Mouse (Mus musculus) limb, embryonic 13.5 days (tissue): ENCODE measurements around the gene Rsl24d1. TPM values are rescaled to one million over a fixed set of nuclear protein-coding genes. Genes with fewer than 3 reads are reported as not detected.
"Not testable (repeated sequence)": the region's sequence is repeated elsewhere in the genome, so short reads cannot be mapped to it uniquely, and the experiment has no call there.

Experiments used
- ATAC-seq: fragments of 200-750 bp; cut with Nextera tagmentation; 2 replicates; pipeline ENCODE4 v1.8.0; 2017; ENCODE audit warnings: low read depth, moderate number of reproducible peaks, moderate TSS enrichment; ENCODE audit not compliant: low FRiP score
- H3K27ac ChIP-seq: fragments of 300-500 bp; sonication (generic); 2 replicates; pipeline ENCODE4 v1.5.1; 2015; ENCODE audit warnings: inconsistent platforms, mild to moderate bottlenecking, moderate library complexity
- H3K27me3 ChIP-seq: fragments of 300-500 bp; sonication (generic); 2 replicates; pipeline ENCODE4 v1.6.1; 2015; ENCODE audit warnings: mild to moderate bottlenecking, inconsistent platforms
- H3K36me3 ChIP-seq: fragments of 300-500 bp; sonication (generic); 2 replicates; pipeline ENCODE4 v1.6.1; 2015; ENCODE audit warnings: inconsistent platforms, mild to moderate bottlenecking, moderate library complexity
- H3K4me1 ChIP-seq: fragments of 300-500 bp; sonication (generic); 2 replicates; pipeline ENCODE4 v1.6.1; 2015; ENCODE audit warnings: inconsistent platforms
- H3K4me2 ChIP-seq: fragments of 300-500 bp; sonication (generic); replicated peaks from 2 replicates; pipeline ENCODE4 v1.6.1; 2015; ENCODE audit warnings: inconsistent platforms, mild to moderate bottlenecking, moderate library complexity
- H3K4me3 ChIP-seq: fragments of 300-500 bp; sonication (generic); 2 replicates; pipeline ENCODE4 v1.5.1; 2015; ENCODE audit warnings: moderate library complexity, mild to moderate bottlenecking, inconsistent platforms
- H3K9ac ChIP-seq: fragments of 300-500 bp; sonication (generic); 2 replicates; pipeline ENCODE4 v1.6.1; 2015; ENCODE audit warnings: mild to moderate bottlenecking, inconsistent platforms
- H3K9me3 ChIP-seq: fragments of 300-500 bp; sonication (generic); 2 replicates; pipeline ENCODE4 v1.6.1; 2016; ENCODE audit warnings: inconsistent platforms
- WGBS: fragments of 180-500 bp; shearing (Covaris S2); methylation state at CpG from one replicate; pipeline ENCODE4 v1.1.7; 2015; 5-methylcytosine and 5-hydroxymethylcytosine counted together
- polyA plus RNA-seq: library from polyadenylated mRNA; unstranded; fragments of >200 nt; fragmentation: Nextera tagmentation; extraction: Ambion mirVana; gene quantifications from 2 replicates; pipeline ENCODE4 v1.2.1, GENCODE M21; 2015

The Rsl24d1 gene
- polyA plus RNA-seq: 138 TPM in 2 replicates

DNA sequence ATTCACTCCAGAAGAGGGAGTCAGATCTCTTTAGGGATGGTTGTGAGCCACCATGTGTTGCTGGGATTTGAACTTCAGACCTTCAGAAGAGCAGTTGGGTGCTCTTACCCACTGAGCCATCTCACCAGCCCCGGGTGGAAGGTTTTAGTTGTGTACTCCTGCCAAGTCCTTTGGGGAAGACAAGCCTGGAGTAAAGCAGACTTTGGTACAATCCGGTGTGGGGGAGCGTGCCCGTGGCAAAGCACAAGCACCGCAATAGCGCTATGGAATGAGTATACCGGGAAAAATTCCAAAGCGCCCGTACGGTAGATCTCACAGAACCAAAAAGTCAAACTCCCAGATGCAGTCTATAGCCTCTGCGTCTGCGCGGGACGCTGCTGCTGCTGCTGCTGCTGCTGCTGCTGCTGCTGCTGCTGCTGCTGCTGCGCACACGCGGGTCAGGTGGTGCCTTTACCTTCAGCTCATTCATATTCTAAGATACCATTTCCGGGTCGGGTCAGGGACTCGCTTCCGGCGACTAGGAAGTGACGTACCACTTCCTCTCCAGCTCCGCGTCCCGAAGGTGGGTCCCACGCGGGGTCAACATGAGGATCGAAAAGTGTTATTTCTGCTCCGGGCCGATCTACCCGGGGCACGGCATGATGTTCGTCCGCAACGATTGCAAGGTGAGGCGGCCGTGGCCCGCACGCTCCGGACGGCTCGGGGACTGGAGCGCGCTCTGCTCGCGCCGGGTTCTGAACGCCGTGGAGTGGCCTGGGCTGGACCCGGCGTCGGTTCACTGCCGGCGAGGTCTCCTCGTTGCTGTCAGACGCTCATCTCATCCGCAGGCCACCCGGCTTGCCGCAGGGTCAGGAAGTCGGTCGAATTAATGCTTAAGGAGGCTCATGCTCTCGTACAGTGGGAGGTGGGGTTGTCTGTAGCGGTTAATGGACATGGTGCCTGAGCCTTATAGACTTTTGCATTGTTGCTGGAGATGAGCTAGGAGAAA, at the start of gene Rsl24d1:
Gene Rsl24d1, plus strand, starts transcription at position 508 of the 988 bp plus-strand sequence.
- under 1% methylated on average over 64 of the region's 64 CpGs for WGBS
- Histone ChIP-seq H3K9me3 (no peaks in the 10 kb centered on the region), H3K4me1 (peaks cover 7% of the 10 kb centered on the region), H3K9ac (peak within 1 kb of the TSS; percentile 83), H3K4me2 (peak within 1 kb of the TSS; percentile 84), H3K27ac (peak within 1 kb of the TSS; percentile 78), H3K36me3 (peaks cover 26% of the 10 kb centered on the region), H3K27me3 (0 out of 2 replicates have a peak, but pooled peaks cover 3% of the 10 kb centered on the region), H3K4me3 (peak within 1 kb of the TSS; percentile 97)
- ATAC-seq: peak; percentile 98

DNA sequence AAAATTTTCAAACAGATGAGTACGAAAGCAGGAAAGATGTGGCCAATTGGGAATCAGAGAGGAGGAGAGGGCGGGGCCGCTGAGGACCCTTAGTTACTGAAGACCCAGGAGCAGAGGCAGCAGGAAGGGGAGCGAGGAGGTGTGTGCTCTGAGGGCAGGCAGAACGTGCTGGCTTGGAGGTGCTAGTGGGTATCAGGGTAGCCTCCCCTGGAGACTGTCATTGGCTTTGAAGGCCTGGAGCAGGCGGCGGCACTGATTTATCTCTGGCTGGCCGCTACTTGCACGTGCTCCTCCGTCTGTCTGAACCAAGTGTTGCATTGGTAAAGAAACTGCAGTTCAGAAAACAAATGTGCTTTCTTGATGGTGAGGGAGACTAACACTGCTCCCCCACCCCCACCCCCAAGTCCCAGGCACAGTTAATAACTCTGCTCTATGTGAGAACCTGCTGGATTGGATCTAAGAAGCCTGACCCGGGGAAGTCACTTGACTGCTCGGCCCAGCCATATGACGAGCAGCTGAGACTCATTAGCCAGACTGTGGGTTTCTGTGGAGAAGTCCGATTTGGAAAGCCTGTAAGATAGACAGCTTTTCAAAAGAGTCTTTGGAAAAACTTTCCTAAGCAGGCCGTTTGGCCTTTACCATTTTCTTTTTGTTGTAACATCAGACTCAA, 49.5 kb upstream of the Rsl24d1 start:
- Histone ChIP-seq H3K27ac (peak overlapping the region; percentile 39; the same call in 1 of the 2 replicates), H3K4me3 (peak overlapping the region; percentile 25), H3K4me1 (peaks cover 21% of the 10 kb centered on the region), H3K9ac (peak overlapping the region; percentile 59), H3K36me3 (no peaks in the 10 kb centered on the region), H3K4me2 (peak overlapping the region; percentile 64), H3K27me3 (no peaks in the 10 kb centered on the region), H3K9me3 (no peaks in the 10 kb centered on the region)
- 0 out of 2 replicates have a peak, but pooled peaks have one; percentile 53 for ATAC-seq
- WGBS: 6% methylated on average over 15 of the region's 15 CpGs

DNA sequence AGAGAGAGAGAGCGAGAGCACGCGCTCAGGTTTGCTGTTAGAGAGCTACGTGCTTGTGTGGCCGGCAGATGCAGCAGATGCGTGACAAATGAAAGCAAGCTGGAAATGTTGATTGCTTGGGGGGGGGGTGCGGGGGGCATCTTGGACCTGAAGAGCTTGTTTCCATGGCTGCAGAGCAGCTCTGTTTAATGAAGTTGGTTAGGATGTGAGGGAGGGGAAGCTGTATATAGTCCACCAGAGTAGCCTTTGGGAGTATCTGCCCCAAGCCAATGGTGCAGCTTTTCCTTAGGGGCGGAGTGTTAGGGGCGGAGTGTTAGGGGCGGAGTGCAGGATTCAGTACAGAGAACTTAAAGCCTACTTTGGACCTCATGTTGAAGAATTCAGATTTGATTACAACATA, 46.1 kb upstream of the Rsl24d1 start:
- no peaks in the 10 kb centered on the region for H3K36me3 ChIP-seq
- no peak overlapping the region for H3K27ac ChIP-seq
- no peaks in the 10 kb centered on the region for H3K9me3 ChIP-seq
- H3K4me3 ChIP-seq: peak overlapping the region; percentile 7; the same call in 1 of the 2 replicates
- H3K27me3 ChIP-seq: no peaks in the 10 kb centered on the region
- peak overlapping the region; percentile 52 for H3K4me2 ChIP-seq
- 17% methylated on average over 10 of the region's 10 CpGs for WGBS
- H3K4me1 ChIP-seq: peaks cover 21% of the 10 kb centered on the region
- H3K9ac ChIP-seq: no peak overlapping the region
- peak; percentile 45; the same call in 1 of the 2 replicates for ATAC-seq

DNA sequence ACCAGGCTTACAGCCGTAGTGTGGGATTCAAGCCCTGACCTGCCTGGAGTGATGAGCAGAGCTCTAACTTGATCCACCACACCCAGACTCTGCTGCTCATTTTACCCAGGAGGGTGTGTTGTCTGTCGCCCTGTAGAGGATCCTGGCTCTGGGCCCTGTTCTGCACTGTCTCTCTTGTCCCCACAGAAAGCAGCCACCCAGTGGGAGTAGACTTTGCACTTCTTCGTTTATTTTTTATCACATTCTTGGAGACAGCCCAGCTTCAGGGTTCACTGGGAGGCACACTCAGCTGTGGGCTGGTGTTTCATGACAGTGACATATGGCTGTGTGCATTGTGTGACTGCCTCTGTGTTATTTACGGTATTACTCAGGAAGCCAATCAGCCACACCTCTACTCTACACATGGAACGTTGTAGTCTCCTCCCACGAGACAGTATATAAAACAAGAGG, 45.0 kb upstream of the Rsl24d1 start:
- WGBS: 47% methylated on average over 6 of the region's 6 CpGs
- no peak overlapping the region for H3K4me3 ChIP-seq
- no peaks in the 10 kb centered on the region for H3K9me3 ChIP-seq
- no peaks in the 10 kb centered on the region for H3K27me3 ChIP-seq
- H3K36me3 ChIP-seq: no peaks in the 10 kb centered on the region
- H3K27ac ChIP-seq: no peak overlapping the region
- no peak overlapping the region for H3K9ac ChIP-seq
- peaks cover 20% of the 10 kb centered on the region for H3K4me1 ChIP-seq
- ATAC-seq: peak; percentile 29; the same call in 1 of the 2 replicates
- no peak overlapping the region for H3K4me2 ChIP-seq

DNA sequence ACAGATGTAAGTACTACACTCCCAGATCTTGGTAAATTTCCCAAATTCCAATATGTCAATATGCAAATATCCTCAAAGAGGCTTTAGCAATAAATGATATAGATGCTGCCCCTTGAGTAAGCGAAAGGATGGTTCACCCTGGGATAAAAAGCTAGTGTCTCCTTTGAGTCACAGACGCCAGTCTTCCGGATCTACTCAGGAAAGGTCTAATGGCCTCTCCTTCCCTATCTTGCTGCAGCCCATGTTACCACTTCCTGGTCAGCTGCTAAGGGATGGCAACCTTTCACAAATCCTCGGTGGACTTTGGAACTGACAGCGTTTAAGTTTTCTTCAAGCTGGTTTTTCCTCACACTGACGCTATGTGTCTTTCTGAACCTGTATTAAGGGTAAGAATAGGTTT, 44.5 kb upstream of the Rsl24d1 start:
- 81% methylated on average over 6 of the region's 6 CpGs for WGBS
- no peak overlapping the region for H3K4me3 ChIP-seq
- no peak overlapping the region for H3K27ac ChIP-seq
- H3K4me1 ChIP-seq: peaks cover 15% of the 10 kb centered on the region
- no peaks in the 10 kb centered on the region for H3K27me3 ChIP-seq
- H3K36me3 ChIP-seq: no peaks in the 10 kb centered on the region
- H3K9me3 ChIP-seq: no peaks in the 10 kb centered on the region
- no peak overlapping the region for H3K4me2 ChIP-seq
- H3K9ac ChIP-seq: no peak overlapping the region
- no peak for ATAC-seq

DNA sequence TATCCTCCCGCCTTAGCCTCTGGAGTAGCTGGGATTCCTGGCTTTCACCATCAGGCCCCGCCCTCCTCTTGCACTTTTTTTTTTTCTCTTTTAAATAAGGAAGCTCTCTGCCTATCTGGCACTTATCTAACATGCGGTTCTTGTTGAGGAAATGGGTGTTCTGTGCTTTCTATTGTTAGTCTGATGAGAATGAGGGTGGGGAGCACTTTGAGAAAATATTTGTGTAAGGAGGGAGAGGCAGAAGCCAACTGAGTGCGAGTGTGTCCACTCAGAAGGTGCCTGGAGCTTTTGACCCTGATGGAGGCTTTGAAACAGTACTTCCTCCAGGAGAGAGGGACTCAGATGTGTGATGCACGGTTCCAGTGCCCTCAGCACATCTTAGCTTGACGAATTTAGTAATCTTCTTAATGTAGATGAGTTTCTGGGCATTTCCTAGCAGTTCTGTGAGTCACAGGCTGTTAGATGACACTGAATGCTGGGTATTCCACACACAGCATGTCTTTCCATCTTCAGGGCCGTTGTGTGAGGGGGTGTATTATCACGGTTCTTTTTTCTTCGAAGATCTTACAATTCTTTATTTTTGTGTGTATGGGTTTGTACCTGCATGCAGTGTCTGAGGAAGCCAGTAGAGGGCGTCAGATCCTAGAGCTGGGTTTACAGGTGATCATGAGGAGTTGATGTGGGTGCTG, 42.1 kb upstream of the Rsl24d1 start:
- Histone ChIP-seq H3K4me1 (peaks cover 10% of the 10 kb centered on the region), H3K27me3 (no peaks in the 10 kb centered on the region), H3K9me3 (no peaks in the 10 kb centered on the region), H3K36me3 (no peaks in the 10 kb centered on the region), H3K27ac (no peak overlapping the region), H3K4me2 (no peak overlapping the region), H3K4me3 (no peak overlapping the region), H3K9ac (no peak overlapping the region)
- 80% methylated on average over 10 of the region's 10 CpGs for WGBS
- ATAC-seq: no peak

DNA sequence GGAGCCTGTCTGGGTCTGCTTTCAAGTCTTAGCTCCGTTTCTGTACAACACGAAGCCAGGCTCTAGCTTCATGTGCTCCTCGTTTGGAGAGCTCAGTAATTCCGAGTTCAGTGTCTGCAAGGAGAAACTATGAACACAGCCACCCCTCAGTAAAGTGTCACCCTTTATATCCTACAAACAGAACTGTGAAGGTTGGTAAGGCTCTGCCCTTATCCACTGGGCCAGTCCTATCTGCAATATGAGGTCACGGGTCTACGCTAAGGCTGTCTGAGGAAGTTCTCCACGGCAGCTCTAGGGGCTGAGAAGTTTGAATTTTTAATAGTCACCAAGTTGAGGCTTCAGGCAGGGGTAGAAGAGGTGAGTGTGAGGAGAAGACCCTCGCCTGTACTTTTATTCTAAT, 40.8 kb upstream of the Rsl24d1 start:
- Histone ChIP-seq H3K4me2 (no peak overlapping the region), H3K4me1 (peaks cover 5% of the 10 kb centered on the region), H3K36me3 (no peaks in the 10 kb centered on the region), H3K27ac (no peak overlapping the region), H3K4me3 (no peak overlapping the region), H3K9me3 (no peaks in the 10 kb centered on the region), H3K9ac (no peak overlapping the region), H3K27me3 (no peaks in the 10 kb centered on the region)
- WGBS: 77% methylated on average over 8 of the region's 8 CpGs
- no peak for ATAC-seq

DNA sequence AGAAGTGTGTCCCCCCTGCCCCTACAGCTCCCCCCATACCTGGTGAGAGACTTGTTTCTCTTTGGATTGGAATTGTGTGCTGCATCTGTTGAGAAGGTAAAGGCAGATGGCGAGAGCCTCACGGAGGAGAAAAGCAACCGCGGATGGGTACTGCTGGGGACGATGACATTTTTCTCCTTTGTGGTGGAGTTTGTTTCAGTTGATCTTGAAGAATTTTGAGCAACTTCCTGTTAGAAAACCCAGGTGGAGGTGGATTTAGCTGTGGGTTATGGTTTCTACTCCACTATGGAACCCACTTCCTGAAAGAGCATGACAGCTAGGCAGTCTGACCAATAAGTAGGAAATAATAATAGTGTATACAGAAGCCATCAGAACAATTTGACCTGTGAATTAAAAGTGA, 40.1 kb upstream of the Rsl24d1 start:
- no peaks in the 10 kb centered on the region for H3K36me3 ChIP-seq
- no peak overlapping the region for H3K27ac ChIP-seq
- H3K27me3 ChIP-seq: no peaks in the 10 kb centered on the region
- H3K4me2 ChIP-seq: no peak overlapping the region
- no peak overlapping the region for H3K9ac ChIP-seq
- H3K4me1 ChIP-seq: no peaks in the 10 kb centered on the region
- no peaks in the 10 kb centered on the region for H3K9me3 ChIP-seq
- no peak overlapping the region for H3K4me3 ChIP-seq
- 88% methylated on average over 5 of the region's 5 CpGs for WGBS
- ATAC-seq: no peak

DNA sequence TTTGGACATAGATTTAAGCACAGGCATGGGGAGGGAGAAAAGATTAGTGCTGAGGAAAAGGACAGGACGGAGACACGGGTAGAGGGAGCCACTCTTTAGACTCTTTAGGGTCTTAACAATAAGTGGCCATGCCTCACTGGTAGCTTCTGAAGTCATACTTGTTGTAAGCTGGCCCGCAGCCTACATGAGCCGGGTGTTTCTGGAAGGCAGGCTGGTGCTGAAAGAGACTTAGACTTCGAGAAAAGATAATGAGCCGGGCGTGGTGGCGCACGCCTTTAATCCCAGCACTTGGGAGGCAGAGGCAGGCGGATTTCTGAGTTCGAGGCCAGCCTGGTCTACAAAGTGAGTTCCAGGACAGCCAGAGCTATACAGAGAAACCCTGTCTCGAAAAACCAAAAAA, 33.9 kb upstream of the Rsl24d1 start:
- not testable (repeated sequence) for H3K4me3 ChIP-seq, ATAC-seq
- WGBS: 89% methylated on average over 11 of the region's 12 CpGs

DNA sequence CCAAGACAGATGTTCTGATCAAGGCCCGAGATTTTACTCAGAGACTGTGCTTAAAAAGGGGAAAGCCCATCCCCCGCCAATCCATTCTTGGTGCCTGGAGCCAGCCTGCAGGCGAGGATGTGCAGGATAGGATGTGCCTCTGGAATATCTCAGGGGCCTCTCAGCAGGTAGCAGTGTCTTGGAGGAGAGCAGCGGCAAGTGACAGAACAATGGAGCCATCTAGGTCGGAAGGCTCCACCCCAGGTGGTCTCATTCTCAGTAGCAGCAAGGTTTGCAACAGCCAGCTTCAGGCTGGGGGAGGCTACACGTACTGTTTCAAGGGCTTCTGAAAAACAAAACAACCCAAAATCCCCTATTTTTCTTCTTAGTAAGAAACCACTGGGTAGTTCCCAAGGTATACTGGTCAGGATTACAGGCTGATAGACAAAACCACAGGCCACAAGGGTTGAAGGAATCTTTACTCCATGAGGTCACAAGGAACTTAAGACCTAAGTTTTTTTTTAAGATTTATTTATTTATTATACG, 33.4 kb upstream of the Rsl24d1 start:
- H3K27me3 ChIP-seq: no peaks in the 10 kb centered on the region
- H3K9me3 ChIP-seq: no peaks in the 10 kb centered on the region
- no peaks in the 10 kb centered on the region for H3K36me3 ChIP-seq
- no peak overlapping the region for H3K4me3 ChIP-seq
- no peak overlapping the region for H3K4me2 ChIP-seq
- no peak overlapping the region for H3K9ac ChIP-seq
- no peak for ATAC-seq
- 58% methylated on average over 7 of the region's 7 CpGs for WGBS
- no peaks in the 10 kb centered on the region for H3K4me1 ChIP-seq
- no peak overlapping the region for H3K27ac ChIP-seq

More for the DNA sequence above, 33.9 kb upstream of the Rsl24d1 start:
- not testable (repeated sequence) for H3K36me3 ChIP-seq, H3K9ac ChIP-seq, H3K4me2 ChIP-seq, H3K9me3 ChIP-seq, H3K27me3 ChIP-seq, H3K27ac ChIP-seq, H3K4me1 ChIP-seq

DNA sequence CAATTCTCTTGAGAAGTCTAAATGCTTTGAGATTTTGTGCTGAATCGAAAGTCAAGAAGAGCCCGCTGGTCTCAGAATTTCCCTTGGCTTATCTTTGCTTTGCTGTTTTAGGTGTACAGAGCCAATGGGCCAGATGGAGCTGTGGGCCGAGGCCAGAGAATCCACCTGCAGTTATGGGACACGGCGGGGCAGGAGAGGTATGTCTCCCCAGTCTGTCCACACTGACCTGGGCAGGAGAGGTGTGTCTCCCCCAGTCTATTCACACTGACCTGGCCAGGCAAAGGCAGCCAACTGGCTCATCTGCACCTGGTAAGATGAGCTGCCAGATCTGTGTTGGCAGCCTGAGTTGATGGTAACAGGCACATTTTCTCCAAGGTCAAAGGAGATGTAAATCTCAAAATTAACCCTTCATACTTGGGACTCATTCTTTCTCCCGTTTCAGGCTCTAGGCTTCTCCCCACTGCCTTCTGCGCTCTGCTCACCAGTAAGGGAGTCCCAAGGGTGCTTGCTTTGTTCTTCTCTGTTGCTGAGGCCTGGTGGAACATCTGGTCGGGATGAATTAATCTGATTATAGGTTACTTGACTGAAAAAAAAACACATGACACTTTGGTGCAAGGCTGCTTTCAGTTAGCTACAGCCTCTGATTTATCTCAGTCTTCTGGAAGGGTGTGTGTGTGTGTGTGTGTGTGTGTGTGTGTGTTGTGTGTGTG, 30.8 kb upstream of the Rsl24d1 start:
- 81% methylated on average over 8 of the region's 8 CpGs for WGBS
- peaks cover 3% of the 10 kb centered on the region; the same call in 1 of the 2 replicates for H3K36me3 ChIP-seq
- H3K4me1 ChIP-seq: no peaks in the 10 kb centered on the region
- no peak overlapping the region for H3K4me2 ChIP-seq
- H3K27ac ChIP-seq: no peak overlapping the region
- no peak overlapping the region for H3K4me3 ChIP-seq
- no peaks in the 10 kb centered on the region for H3K9me3 ChIP-seq
- no peak overlapping the region for H3K9ac ChIP-seq
- ATAC-seq: no peak
- H3K27me3 ChIP-seq: no peaks in the 10 kb centered on the region
